Mouse (Mus musculus) thymus, adult 2 months (tissue): ENCODE data around the gene Idi2.
"Not testable (repeated sequence)": the region's sequence is repeated elsewhere in the genome, so short reads cannot be mapped to it uniquely, and the experiment has no call there.

Source experiments
- CTCF ChIP-seq: fragments of 200-500 bp; IDR thresholded peaks from 2 replicates; pipeline ENCODE4 v1.5.1; 2012; ENCODE audit warnings: mild to moderate bottlenecking, control low read depth, low read length, moderate library complexity, borderline replicate concordance; ENCODE audit not compliant: control insufficient read depth, poor library complexity, insufficient read depth; ENCODE audit errors: extremely low read depth
- POLR2A ChIP-seq: fragments of 200-500 bp; IDR thresholded peaks from 2 replicates; pipeline ENCODE4 v1.6.1; 2012; ENCODE audit warnings: mild to moderate bottlenecking, low read length, control low read depth, moderate library complexity; ENCODE audit not compliant: control insufficient read depth, poor library complexity, insufficient read depth; ENCODE audit errors: extremely low read depth

DNA sequence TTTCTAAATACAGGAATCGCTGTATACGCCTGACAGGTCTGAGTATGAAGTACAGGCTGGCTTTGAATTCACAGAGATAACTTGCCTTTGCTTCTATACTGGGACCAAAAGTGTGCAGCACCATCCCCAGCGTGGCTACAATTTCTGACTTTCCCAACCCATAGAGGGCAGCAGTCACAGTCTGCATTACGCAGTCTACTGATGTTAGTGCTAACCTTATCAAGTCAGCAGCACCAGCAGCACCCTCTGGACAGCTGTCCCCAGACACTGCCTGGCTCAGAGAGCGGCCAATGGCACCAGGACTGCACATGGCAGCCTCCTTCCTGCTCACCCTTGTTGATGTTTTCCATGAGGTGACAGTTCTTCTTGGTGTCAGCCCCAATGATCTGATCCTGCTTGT is 8.8 kb upstream of the Idi2 start:
- not testable (repeated sequence) for TF ChIP-seq POLR2A, CTCF
